Mouse (Mus musculus) spleen, postnatal 10 days (tissue): Measurements from ENCODE around the gene Zdhhc12.
A peak's percentile ranks its signal among the peaks of the same experiment; 100 is the strongest.
"Not testable (repeated sequence)": the region's sequence is repeated elsewhere in the genome, so short reads cannot be mapped to it uniquely, and the experiment has no call there.

ENCODE experiments used
- DNase-seq, 2 experiments: peaks; one replicate each; pipeline ENCODE4 v3.0.0; 2021 to 2022; ENCODE audit warnings: low spot score in 2 of 2

Zdhhc12 gene

DNA sequence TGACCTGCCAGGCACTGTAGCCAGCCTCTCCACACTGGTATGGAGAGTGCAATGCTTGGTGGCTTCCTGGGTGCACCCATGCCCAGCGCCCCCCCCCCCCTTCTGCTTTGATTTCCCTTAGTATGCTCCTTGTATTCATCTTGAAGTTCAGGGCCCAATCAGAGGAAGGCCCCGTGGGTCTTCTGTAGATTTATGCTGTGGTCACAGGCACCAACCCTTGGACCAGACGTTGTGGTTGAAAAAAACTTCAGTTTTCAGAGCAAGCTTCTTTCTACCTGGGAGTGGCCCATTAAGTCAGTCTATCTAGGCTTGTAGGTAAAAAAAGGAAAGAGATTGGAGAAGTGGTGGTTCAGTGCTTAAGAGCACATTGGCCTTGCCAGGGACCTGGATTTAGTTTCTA lies 29.7 kb downstream of the Zdhhc12 start:
- peak in 1 of 2 experiments; percentile 20 for DNase-seq

- no peak for DNase-seq
Observed at GRCm38 (mm10) chr2:30063235-30063634, 30.2 kb downstream of the Zdhhc12 start.

DNA sequence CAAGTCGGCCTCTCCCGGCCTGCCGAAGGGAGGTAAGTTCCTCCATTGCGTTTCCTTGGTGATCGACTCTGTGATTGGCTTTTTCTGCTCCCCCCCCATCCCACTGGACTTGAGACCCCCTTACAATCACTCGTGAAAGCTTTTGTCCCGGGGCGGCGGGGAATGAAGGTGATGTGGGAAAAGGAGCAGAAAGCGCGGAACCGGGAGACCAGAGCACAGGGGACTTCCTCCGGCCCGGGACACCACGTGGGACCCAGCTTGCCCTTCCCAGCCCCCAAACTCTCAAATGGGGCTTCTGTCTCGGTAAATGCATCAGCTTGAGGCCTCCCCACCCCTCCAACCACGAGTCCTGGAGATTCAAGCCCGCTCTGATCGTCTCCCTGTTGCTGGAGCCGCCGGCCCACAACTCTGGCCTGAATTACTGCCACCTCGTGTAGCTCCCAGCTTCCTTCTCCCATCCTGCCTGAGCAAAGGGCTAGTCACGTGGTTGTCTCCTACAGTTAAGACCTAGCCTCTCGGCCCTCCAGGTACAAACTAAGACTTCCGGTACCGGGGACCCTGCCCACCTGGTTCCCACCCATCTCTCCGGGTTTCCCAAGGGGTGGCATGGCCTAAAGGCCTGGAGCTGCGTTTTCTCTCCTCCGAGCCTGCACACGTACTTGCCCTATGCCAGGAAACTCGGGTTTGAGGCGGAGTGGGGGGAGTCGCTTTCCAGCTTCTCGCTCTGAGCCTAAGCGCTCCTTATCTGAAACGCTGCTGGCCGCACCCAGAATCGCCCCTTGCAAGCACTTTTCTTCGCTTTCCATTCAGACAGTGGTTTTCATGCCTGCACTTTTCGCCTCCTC lies 31.0 kb downstream of the Zdhhc12 start:
- peak; percentile 62 to 66 for DNase-seq

- DNase-seq = peak; percentile 41 to 57
Observed at GRCm38 (mm10) chr2:30061215-30062166, 32.0 kb downstream of the Zdhhc12 start.

GRCm38 (mm10) chr2:30058418-30058817 lies 35.0 kb downstream of the Zdhhc12 start:
- no peak for DNase-seq

GRCm38 (mm10) chr2:30057223-30057904 lies 36.1 kb downstream of the Zdhhc12 start, which contains the start of gene Set:
Gene Set, plus strand, starts transcription at chr2:30057378.
- peak in 1 of 2 experiments; percentile 55 for DNase-seq

GRCm38 (mm10) chr2:30056736-30057135 lies 36.7 kb downstream of the Zdhhc12 start:
- no peak for DNase-seq

DNA sequence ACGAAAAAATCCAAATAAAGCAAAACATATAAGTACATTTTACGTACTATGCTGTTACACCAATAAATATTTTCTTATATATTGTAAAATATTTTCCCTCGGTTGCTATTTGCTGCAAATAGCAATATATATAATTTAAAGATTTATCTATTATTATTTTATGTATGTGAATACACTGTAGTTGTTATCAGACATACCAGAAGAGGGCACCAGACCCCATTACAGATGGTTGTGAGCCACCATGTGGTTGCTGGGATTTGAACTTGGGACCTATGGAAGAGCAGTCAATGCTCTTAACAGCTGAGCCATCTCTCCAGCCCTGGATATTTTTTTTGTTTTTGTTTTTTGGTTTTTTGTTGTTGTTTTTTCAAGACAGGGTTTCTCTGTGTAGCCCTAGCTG lies 38.1 kb downstream of the Zdhhc12 start:
- DNase-seq = not testable (repeated sequence)

DNA sequence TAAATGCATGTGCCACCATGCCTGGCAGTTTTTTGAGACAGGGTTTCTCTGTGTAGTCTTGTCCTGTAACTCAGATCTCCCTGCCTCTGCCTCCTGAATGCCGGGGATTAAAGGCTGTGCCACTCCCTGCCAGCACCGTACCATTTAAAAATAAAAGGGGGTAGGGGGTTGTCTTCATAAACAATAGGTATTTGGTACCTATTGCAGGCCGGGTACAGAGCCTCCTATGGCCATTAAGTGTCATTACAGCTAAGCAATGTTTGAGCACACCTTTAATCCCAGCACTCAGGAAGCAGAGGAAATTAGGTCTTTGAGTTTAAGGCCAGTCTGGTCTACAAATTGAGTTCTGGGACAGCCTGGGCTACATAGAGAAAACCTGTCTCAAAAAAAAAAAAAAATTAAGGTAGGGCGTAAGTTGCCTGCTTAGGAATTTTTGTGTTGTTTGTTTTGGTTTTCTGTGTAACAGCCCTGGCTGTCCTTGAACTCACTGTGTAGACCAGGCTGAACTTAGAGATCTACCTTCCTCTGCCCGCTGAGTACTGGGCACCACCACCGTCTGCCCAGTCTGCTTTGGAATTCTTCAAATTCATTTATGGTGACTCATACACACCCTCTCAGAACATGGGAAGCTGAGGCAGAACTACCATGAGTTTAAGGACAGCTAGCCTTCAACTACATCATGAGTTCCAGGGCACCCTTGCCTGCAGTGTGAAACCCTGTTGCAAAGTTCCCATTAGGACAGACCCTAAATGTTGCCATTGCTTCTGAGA lies 41.3 kb downstream of the Zdhhc12 start:
- DNase-seq = no peak

GRCm38 (mm10) chr2:30049831-30050230 lies 43.6 kb downstream of the Zdhhc12 start:
- no peak for DNase-seq

DNA sequence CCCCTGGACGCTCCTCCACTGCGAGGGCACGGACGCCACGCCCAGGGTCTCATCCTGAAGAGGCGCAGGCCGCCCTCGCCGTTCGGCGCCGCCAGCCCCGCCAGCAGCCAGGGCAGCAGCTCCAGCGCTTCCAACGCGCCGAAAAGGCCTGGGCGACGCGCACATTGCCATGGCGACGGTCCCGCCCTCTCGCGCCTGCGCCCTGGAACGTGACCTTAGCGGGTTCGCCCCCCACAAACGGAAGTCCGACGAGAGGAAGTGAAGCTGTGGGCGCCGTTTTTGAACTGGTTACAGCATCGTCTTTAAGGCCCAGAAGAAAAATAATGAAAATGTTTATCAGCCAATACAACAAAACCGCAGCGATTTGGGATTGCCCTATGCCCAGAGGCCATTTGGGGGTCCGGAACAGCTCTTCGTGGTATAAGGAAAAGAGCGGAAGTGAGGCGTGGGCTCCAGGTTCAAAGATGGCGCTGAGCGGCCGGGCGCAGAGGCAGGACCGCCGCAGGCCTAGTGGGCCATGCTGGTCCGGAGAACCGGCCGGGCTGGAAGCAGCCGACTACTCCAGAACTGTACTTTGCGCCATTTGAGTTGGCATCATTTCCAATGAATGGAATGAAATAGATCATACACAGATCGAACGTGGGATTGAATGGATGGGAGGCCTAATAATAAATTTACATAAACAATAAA lies 44.6 kb downstream of the Zdhhc12 start, which contains the start of gene Wdr34:
Gene Wdr34, minus strand, starts transcription at position 183 of the 690 bp plus-strand sequence.
- peak; percentile 98 to 99 for DNase-seq

GRCm38 (mm10) chr2:30048101-30048501 lies 45.3 kb downstream of the Zdhhc12 start:
- DNase-seq = peak in 1 of 2 experiments; percentile 31

- no peak for DNase-seq
Observed at GRCm38 (mm10) chr2:30047127-30047526, 46.3 kb downstream of the Zdhhc12 start.

- DNase-seq = no peak
Observed at GRCm38 (mm10) chr2:30044550-30044949, 48.9 kb downstream of the Zdhhc12 start.

DNA sequence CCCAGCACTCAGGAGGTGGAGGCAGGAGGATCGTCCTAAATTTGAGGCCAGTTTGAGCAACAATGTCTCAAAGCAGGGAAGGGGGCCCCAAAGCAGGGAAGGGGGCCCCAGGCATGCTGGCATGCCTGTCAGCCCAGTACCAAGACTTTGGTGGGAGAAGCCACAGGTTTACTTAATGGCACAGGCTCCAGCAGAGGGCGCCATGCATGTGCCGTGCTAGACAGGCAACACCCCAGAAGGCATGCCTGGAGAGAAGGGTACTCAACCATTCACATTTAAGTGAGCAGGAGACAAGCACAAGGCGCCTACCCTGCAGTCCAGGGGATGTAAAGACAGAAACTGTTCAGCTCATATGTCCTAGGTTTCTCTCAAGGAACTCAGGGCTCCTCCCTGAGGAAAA lies 51.0 kb downstream of the Zdhhc12 start:
- DNase-seq = peak; percentile 74 to 91
